Mouse (Mus musculus) heart, postnatal 4 days (tissue): ENCODE data around the gene Gpbar1. TPM values are rescaled to one million over a fixed set of nuclear protein-coding genes. Genes with fewer than 3 reads are reported as not detected.

Experiments used
- DNase-seq: peaks from one replicate; pipeline ENCODE4 v3.0.0; 2021
- total RNA-seq, 2 experiments: library from RNA; stranded (reverse); gene quantifications; 2 replicates each; pipeline ENCODE4 v1.2.3; 2021

The Gpbar1 gene
- not detected for total RNA-seq

DNA sequence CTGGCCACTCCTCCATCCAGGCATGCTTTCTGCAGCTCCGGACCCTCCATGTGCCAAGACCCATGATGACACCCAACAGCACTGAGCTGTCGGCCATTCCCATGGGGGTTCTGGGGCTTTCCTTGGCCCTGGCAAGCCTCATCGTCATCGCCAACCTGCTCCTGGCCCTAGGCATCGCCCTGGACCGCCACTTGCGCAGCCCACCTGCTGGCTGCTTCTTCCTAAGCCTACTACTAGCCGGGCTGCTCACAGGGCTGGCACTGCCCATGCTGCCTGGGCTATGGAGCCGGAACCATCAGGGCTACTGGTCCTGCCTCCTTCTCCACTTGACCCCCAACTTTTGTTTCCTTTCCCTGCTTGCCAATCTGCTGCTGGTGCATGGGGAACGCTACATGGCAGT is at the start of gene Gpbar1:
Gene Gpbar1 (plus strand): TSS at position 13 of the 400 bp plus-strand sequence.
- no peak for DNase-seq

DNA sequence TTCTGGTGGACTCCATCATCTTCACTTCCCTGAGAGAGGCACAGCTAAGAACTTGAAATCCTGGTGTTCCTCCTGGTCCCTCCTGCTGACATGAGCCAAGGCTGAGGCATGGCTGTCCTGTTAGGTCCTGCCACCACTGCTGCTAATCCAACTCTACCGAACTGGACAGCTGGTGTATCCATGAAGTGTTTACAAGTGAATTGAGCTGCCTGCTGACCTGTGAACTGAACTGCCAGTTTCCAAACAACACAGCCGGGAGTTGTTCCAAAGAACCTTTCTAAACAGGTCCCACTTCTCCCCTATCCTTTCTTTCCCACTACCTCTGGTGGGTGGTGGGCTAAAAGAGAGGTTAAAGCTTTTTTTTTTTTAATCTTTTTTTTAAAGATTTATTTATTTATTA is 48.4 kb upstream of the Gpbar1 start:
- no peak for DNase-seq

DNA sequence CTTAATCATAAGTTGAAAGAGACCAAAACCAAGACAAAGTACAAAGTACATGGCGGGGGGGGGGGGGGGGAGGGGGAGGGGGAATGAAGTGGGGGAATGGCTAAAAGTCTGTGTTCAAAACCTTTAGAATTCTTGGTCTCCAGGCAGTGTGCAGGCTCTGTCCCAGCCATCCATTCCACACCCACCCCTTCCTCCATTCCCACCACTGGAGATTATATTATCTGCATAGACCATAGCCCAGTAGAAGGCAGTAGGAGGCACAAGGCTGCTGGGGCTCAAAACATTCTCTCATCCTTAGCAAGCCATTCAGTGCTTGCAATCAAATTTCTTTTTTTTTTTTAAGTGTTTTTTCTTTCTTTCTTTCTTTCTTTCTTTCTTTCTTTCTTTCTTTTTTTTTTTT is 47.4 kb upstream of the Gpbar1 start:
- DNase-seq: no peak

DNA sequence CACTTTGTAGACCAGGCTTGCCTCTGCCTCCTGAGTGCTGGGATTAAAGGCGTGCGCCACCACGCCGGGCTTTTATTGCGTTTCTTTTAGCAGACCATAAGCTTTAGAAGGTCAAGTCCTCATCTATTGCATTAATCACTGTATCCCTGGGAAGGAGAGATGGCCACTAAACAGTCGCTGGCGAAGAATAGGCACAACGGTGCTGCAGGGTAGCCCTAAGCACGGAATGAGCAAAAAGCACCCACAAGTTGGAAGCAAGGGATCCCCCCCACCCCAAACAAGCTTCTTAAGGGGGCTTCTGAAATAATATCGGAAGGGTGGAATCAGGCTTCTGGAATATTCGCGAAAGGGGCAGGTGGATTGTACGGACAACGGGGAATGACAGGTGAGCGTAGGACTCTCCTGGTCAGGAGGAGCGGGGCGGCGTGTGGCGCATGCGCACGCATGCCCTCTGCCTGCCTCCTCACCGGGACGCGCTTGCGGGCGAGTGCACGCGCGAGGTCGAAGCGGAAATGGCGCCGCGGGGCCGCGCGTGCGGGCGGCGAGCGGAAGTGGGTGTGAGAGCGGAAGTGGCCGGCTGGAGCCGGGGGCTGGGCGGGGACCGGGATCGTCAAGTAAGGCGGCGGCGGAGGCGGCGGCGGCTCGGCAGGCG is 42.3 kb upstream of the Gpbar1 start, which contains the start of gene Arpc2:
Gene Arpc2 (plus strand): TSS at position 147 of the 652 bp plus-strand sequence.
- DNase-seq: peak; percentile 97

DNA sequence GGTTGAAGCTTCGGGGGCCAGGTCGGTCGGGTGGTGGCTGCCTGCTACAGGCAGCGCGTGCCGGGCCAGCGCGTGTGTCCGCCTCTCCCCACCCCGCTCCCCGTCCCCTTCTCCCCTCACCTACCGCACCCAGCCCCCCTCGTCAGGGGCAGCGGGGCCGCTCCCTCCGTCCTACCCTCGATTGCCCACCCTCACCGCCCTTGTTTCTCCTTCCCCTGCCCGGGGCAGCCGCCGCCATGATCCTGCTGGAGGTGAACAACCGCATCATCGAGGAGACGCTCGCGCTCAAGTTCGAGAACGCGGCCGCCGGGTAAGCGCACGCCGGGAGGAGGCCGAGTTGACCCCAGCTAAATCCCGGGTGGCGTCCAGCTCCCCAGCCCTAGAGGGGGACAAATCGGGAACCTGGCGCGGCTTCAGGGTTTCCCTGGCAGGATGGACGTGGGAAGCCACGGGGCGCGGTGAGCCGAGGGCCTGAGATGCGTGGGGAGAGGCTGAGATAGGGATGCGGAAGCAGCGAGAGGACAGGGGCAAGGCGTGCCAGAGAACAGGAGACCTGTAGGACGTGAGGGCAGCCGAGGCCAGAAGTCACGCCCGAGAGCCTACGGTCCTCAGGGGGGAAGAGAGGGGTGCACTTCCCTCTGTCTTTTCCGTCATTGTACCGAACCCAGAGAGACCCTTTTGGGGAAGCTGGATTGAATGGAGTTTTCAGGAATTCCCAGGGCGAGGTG is 41.6 kb upstream of the Gpbar1 start:
- no peak for DNase-seq

DNA sequence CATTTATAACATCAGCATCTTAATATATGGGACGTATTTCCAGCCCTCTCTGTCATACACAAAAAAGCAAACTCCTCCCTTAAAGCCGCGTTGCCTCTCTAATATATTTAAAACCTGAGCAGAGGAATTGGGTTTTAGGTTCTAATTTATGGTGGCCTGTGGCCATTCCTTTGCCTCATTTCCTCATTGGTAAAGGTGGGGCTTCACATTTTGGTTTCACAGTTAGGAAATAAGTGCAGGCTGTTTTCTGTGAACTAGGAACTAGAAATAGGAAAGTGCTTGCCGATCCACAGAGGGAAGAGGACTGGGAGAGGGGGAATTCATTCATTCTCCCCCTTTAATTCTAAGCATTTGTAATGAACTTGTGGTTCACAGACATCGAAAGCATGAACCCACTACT is 40.7 kb upstream of the Gpbar1 start:
- DNase-seq: no peak

DNA sequence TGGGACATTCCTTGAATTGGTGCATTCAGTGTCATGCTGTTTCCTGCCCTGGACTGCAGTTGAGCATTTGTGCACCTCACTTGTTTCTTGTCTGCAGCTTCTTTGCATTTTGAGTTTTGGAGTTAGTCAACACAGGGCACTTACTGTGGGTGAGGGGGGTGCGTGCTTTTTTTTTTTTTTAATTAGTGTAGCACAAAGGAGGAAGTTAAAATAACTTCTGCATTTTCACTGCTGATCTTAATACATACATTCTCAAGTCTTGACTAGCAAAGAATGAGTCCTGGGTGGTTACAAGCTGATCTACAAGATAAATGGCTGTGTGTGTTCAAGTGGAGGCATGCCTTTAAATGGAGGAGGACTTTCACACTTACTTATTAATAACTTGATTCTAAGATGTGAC is 40.2 kb upstream of the Gpbar1 start:
- no peak for DNase-seq

GRCm38 (mm10) chr1:74239162-74239561 is 39.2 kb upstream of the Gpbar1 start:
- no peak for DNase-seq

DNA sequence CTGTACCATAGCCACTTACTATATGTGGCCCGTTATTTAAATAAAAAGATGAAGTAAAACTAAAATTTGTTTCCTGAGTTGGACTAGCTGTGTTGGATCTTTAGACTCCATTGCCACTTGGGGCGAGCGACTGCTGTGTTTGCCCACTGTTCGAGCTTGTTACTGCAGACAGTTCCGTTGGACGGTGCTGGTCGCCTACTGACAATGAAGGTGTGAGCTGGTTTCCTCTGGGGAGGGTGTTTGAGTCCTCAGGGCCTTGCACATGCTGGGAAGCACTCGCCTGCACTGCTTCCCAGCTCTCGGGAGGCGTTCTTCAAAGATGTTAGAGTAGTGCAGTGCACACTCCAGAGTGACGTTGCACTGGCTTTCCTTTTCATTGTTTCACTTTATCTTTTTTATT is 38.7 kb upstream of the Gpbar1 start:
- peak; percentile 35 for DNase-seq

DNA sequence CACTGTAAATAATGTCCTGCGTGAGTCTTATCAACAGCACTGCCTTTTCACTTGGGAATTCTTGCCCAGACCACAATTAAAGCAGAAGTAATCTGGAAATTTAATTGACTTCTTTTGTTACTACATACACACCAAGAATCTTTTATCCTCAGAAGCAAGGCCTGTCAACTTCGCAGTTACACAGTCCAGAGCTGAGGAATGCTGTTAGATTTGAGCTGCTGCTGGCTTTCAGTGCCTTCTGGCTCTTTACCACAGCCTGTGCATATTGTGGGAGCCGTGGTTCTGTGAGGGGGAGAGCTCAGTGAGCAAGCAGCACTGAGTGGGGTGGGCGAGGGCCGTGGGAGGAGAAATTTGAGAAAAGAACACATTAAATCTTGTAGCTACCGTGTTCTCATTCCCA is 38.0 kb upstream of the Gpbar1 start:
- peak; percentile 51 for DNase-seq

DNA sequence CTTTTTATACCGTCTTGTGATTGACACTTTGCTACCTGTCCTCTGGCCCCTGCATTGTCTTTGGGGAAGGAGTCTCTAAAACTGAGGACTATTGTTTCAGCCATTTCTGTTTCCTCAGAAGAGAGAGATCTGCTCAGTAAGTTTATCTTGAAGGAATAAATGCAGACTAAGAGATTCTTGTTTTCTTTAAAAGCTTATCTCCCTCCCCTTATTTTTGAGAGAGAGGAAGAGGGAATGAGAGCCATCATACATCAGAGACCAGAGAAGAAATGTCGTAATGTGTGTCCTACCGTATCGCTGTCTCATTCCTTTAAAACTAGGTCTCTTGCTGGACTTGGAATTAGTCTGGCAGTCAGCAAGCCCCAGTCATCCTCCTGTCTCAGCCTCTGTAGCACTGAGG is 37.5 kb upstream of the Gpbar1 start:
- no peak for DNase-seq

- no peak for DNase-seq
Observed at GRCm38 (mm10) chr1:74245525-74245924, 32.8 kb upstream of the Gpbar1 start.

DNA sequence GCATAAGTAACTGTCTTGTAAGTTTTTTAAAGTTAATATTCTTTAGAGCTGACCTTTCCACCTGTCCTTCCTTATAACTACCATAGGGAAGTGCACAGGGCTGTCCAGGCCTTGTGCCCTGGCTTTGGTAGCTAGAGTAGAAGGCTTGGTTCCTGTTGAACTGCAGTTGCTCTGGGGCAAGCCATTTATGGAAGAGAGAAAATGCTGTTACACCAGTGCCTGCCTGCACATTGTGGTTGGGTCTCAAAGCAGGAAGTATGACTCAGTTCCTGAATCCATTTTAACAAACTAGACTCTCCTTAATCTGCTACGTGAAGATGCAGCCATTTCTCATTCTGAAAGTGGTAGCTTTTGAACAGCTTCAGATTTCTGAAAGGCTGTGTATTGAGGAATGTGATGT is 29.6 kb upstream of the Gpbar1 start:
- DNase-seq: peak; percentile 50

DNA sequence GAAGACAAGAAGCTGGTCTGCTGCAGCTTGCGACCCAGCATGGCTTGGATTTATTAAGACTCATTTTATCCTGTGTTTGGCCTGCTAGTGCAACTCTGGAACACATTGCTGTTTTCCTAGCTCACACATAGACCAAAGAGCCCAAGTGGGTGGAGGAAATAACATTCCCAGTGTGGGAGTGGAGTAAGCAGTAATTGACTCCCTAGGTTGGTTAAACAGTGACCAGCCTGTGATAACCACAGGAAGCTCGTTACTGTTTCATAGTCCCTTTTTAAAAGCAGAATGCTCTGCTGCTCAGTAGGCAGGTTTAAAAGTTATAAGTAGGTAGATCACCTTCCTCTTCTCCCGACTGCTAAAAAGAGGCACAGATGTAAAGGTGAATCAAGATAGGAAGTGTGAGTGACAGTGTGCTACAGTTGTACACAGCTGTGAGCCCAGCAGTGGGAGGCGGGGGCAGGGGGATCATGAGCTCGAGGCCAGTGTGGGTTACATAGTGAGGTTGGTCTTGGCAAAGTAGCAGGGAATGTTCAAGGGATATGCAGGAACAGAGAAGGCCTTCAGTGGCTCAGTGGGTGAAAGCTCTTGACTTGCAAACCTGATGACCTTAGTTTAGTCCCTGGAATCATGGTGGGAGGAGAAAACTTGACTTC is 28.9 kb upstream of the Gpbar1 start:
- DNase-seq: peak; percentile 17

DNA sequence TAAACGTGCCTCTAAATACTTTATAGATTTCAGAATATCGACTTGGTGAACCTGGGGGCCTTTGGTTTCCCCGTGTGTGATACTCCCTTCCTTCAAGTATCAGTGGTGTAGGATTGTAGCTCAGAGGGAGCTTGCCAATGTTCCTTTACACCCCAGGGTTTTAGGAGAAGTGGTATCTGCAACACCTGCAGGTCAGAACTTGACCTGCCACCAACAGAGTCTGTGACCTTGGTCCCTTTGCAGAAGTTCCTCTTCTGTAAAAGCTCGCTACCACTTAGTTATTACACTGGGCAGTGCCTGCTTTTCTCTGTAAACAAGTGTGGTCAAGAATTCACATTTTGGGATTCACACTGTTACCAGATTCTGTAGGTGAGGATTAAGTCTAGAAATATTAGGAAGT is 28.3 kb upstream of the Gpbar1 start:
- no peak for DNase-seq

- no peak for DNase-seq
Observed at GRCm38 (mm10) chr1:74255704-74256345, 22.5 kb upstream of the Gpbar1 start.

GRCm38 (mm10) chr1:74256782-74257181 is 21.6 kb upstream of the Gpbar1 start:
- DNase-seq: peak; percentile 54

DNA sequence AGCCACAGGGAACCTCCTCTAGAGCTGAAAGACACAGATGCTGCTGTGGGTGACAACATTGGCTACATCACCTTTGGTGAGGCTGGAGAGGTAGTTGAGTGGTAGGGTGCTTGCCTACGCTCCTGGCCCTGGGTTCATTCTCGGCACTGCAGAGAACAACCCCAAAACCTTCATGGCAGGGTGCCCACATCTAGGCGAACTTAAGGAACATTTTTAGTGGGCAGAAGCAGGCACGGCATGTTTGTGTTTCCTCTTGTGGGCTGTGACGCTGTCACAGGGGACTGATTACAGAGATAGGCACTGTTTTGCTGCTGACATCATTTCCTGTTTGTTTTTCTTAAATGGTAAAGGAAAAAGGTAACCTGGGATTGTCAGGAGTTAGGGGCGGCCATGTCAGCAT is 15.8 kb upstream of the Gpbar1 start:
- no peak for DNase-seq

DNA sequence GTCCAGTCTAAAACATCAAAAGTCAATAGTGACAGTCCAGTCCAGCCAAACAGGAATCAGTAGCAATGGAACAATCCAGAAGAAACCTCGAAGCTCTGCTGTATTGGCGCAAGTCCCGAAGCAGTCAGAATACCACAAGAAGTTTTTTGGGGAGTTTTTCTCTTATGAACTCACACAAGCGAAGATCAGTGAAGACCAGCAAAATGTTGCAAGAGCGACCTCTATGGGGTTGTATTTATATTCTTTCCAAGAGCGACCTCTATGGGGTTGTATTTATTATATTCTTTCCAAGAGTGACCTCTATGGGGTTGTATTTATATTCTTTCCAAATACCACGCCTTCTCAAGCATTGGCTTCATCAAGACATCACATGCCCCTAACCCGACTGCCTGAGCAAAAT is 9.6 kb upstream of the Gpbar1 start:
- DNase-seq: no peak

GRCm38 (mm10) chr1:74271659-74272058 is 6.7 kb upstream of the Gpbar1 start:
- peak; percentile 62 for DNase-seq

- DNase-seq: no peak
Observed at GRCm38 (mm10) chr1:74275015-74275414, 3.3 kb upstream of the Gpbar1 start.

DNA sequence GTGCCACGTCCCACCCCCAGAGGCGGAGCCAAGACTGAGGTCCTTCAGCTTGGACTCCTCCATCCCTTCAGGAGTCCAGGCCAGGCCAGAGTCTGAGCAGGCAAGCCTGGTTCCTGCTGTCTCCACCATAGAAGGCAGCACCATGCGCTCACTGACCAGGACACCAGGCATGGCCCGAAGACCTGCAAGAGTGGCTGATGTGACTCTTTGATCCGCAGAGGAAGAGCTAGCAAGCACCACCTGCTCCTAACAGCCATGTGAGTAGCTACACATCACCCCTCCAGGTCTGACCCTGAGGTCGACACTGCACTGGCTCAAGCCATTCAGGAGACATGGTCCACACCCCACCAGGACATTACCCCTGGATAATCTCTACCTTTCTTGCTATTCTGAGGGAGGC is 1.3 kb upstream of the Gpbar1 start:
- no peak for DNase-seq

DNA sequence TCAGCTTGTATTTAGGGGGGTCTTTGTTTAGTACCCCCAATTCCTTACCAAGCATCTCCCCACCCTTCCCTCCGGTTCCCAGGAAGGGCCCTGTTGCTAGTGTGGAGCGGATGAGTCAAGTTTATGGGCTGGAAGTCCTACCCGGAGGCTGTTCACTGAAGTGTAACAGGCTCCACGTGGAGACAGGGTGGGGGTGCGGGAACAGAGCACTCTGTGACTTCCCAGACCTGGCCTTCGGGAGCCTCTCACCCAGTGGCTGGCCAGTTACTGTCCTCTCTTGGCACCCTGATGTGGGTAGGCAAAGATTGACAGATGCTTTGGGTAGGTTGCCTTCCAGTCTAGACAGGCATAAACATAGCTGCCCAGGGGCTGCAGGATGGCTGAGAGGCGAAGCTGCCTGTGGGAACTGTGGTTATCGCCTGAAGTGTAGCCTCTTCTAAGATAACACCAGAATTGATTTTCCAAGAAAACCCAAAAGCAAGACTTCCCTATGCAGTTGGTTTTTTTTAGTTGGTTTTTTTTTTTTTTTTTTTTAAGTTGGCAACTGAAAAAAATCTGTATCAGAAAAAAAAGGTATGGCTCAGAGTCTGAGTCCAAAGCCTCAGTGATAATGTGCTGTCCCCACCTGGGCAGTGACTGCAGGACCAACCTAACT is 340 bp upstream of the Gpbar1 start:
- DNase-seq: no peak
